Mouse (Mus musculus): ENCODE results near the gene Fbxl5.

Gene Fbxl5

DNA sequence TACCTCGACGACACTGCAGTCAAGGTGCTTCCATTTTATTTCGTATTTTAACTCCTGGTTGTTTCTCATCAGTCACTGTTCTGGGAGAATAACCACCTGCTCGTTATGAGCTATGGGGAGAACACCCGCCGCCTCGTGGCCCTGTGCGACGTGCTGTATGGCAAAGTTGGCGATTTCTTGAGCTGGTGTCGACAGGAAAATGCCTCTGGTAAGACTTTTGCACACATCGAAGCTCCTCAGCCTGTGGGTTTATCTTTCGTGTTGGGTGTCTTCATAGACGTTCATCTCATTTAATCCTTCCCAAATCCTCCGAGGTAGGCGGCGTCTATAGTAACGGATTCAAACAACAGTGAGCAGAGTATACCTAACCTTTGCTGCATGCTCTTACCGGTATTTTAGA, at the start of gene Fbxl5:
Gene Fbxl5 (minus strand): TSS at position 101 of the 400 bp plus-strand sequence.
- peak; percentile 17 for DNase-seq

DNA sequence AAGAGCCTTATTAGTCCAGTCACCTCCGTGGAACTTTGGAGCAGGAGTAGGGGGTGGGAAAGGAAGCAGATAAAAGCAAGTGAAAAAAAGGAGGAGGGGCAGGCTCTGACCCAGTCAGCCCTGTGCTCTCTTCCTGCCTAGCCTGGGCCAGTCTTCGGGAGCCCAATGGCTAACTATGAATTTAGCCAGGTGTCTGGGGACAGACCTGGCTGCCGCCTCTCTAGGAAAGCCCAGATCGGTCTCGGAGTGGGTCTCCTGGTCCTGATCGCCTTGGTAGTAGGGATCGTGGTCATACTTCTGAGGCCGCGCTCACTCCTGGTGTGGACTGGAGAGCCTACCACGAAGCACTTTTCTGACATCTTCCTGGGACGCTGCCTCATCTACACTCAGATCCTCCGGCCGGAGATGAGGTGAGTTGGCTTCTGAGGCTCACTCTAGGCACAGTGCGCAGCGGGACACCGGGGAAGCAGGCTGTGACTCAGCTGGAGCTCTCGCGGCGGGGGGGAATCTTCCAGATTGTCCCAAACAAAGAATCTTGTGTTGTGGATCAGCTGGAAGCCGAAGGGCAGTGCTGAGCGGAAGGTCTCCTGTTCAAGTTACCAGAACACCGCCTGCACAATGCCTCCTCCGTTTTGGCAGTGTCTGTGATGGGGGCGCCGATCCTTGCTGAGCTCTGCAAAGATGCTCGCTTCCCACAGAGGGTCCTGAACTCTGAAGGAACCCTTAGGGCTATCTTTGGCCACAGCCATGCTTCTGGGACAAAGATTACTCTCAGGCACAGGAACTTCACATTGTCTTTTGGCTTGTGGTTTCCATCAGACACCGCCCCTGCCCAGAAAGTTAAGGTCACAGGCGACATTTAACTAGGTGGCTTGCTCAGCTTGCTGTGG, 47.5 kb upstream of the Fbxl5 start:
- peak; percentile 53 for DNase-seq

DNA sequence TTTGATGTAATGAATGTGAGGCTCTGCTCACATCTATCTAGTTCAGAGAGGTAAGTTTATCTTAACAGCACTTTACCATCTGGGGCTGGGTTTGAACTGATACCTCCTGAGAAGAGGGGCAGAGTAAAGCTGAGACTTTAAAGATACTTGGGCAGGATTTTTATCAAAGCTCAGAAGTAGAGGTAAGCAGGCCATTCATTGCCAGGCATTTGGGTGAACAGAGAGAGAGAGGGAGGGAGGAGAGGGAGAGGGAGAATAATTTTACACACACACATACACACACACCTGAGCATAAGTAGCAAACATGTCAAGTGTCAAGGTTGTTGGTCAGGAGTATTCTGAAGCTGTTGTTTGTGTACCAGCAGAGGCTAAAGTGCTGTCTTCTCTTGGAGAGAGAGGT, 46.8 kb upstream of the Fbxl5 start, which contains the start of gene Cd38:
Gene Cd38 (plus strand): TSS at position 301 of the 400 bp plus-strand sequence.
- no peak for DNase-seq

DNA sequence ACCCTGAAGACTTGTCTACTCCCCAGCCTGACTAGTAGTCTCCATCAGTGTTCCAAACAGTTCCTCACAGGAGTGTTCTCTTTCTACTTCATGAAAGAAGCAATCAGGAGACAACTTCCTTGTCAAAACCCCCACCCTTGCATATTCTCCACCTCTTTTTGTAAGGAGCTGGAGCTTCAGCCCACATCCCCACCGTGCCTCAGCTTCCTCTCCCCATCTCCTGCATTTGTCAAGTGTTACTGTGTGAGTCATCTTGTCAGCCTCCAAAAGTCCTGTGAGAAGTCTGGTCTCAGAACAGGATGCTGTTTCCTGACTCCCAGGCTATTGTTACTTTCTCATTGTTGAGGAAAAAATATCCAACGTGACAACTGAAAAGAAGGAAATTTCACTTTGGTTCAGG, 43.9 kb upstream of the Fbxl5 start:
- DNase-seq, result no peak

DNA sequence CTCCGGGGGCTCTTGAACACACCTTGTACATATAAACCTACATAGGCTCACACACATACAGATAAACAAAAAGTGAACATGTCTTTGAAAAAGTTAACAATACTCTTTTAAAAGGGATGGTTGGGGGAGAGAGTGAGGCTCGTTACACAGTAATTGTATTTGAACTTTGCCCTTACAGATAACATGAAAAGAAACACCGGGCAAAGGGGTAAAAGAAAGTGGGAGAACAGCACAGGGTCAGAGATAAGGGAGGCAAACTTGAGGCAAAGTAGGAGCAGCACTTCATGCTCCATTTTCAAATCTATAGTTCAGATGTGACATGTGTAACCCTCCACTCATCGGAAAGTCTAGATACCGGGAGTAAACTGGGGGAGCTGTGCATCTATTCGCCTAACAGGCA, 42.2 kb upstream of the Fbxl5 start:
- DNase-seq, result no peak

DNA sequence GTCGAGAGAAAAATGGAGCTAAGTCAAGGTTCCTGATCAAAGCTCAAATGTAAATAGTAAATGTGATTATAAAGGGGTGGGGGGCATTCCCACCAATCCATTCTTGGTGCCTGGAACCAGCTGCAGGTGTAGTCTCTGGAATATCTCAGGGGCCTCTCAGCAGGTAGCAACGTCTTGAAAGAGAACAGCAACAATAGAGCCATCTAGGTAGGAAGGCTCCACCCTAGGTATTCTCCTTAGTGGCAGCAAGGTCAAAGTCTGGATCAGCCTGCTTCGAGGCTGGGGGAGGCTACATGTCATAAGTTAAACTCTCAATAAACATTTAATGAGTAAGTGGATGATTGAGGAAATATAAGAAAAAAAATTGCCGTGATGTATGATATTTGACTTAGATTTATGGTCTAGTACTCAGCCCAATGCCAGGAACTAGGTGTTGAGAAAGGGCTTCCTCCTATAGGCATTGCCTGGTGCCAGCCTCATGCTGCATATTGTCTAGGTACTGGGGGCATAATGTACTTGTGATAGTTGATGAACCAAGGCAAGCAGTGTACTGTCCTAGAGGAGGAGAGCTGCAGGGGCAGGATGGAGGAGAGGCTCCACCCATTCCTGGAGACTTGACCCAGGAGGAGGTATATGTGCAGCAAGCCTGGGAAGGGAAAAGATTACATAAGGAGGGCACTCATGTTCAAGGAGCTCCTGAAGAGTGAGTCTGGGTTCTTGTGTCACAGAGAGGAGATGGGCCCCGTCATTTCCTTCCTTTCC, 39.4 kb upstream of the Fbxl5 start:
- DNase-seq, result no peak

DNA sequence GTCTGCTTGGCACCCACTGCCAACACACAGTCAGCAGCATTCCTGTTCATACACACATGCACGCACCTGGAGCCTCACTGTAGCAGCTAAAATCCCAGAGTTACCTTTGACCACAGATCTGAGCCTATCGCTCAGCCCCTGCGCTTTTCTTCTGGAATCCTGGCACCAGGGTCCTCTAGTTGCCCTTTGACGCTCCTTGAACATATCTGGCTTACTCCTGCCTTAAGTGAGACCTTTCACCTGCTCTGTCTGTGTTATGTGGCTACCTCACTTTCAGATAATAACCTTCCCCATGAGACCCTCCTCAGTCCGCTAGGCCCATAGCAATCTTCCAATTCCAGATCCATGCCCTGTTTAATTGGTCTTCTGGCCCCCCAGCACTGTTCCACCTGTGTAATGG, 38.7 kb upstream of the Fbxl5 start:
- no peak for DNase-seq

DNA sequence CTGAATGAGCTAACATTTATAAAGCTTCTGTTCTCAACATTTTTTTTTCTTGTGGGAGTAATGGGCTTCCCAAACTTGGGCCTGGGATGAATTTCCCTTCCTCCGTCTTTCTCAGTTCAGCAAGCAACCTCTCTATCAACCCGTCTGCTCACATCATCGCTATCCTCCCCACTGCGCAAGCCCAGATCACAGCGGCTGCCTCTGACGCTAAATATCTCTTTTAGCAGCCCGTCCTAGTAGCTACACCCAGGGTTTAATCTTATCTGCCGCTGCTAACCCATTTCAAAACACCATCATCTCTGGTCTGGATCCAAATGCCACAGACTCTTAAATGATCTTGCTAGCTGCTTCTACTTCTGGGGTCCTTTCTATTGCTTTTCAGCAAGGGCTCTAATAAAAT, 38.2 kb upstream of the Fbxl5 start:
- DNase-seq, result no peak

DNA sequence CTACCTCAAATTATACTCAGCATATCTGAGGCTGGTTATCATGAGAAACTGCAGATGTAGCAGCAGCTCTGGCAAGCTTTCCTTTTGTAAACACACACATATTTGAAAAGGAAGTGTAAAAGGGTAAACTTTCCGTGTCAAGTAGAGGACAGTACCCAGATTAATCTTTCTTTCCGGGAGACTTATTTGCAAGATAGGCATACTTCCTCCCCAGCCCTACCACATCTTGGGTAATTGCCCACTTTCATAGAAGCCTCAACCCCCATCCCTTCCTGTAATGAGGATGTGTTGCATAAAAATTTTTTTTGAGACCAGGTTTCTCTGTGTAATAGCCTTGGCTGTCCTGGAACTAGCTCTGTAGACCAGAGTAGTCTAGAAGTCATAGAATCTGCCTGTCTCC, 34.3 kb upstream of the Fbxl5 start:
- DNase-seq, result no peak

DNA sequence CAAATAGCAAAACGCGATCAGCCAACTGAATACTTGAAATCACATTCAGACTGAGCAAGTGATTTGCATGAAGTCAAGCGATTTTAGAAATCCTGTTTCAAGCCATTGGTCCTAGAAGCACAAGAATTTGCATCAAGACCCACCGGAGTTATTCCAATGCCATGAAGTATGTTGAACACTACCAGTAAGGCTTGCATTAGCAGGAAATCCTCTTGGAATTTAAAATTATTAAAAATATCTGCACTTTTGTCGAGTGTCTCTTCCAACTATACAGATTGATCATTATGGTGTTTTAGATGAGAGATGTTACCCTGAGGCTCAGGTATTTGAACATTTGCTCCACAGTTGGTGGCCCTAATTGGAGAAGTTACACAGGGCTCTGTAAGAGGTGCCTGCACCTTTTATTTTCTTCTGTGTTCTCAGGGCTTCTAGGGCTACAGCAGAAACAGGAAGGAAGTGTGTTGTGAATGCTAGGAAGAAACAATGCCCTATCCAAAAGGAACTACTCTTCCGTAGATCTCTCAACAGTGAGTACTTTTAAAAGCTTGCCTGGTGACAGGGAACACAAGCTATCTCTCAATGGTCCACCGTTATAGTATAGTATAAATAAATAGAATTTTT, 32.5 kb upstream of the Fbxl5 start:
- no peak for DNase-seq

DNA sequence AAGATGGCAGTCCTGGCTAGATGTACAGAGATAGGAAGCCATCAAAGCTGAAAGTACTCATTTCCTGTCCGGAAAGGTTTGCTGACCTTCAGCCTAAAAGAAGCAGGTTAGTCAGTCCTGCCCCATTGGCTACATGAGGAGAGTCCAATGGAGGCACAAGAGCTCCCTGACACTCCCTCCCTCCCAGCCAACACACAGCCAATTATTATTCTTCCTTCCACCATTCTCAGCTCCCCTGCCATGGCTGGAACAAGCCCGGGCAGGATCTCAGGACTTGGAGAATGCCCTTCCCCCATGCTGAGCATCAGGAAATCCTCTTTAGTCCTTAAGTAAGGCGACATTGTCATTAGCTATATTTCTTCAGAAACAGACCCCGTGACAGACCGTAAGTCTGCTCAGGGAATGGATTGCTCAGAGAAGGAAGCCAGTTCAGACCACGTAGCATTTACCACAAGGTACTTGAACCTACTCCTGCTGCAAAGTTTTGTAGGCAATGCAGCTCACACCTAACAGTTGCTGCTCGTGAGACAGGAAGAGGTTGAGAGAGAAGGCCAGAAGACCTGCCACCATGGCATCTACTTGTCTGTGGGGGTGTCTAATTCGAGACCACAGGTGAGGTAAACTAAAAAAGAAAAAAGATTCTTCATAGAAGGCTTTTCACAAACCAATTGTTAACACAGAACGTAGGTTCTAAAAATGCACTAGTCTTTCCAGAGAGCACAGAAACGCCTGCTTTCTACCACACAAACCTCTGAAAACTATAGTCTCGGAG, 31.8 kb upstream of the Fbxl5 start:
- no peak for DNase-seq

DNA sequence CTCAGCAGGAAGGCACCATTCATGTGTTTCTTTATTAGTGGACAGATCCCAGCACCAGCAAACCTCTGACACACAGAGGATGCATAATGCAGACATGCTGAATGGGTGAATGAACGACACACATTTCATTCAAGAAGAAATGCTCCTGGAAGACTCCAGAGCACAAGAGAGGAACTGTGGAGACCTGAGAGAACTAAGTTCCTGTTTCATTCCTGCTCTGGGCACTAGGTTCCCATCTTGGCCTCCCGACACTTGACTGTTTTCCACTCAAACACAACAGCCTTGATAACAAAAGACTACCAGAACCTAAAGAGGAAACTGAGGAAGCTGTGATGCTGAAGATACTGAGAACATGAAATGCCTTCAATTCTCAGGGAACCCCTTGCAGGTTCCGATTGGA, 26.8 kb upstream of the Fbxl5 start:
- no peak for DNase-seq

DNA sequence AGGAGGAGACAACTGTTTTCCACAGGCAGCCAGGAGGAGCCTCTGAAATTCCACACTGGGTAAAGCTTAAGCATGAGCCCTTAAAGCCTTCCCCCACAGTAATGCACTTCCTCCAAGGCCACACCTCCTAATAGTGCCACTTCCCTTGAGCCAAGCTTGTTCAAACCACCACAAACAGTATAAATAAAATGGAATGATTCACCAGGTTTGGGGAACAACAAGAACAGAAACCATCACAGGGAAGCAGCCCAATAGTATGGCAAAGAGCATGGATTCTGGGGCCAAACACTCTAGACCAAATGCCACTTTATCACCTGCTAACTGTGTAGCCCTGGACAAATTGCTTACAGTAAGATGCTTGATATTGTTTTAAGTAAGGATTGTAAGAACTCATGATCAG, 26.1 kb upstream of the Fbxl5 start:
- no peak for DNase-seq

DNA sequence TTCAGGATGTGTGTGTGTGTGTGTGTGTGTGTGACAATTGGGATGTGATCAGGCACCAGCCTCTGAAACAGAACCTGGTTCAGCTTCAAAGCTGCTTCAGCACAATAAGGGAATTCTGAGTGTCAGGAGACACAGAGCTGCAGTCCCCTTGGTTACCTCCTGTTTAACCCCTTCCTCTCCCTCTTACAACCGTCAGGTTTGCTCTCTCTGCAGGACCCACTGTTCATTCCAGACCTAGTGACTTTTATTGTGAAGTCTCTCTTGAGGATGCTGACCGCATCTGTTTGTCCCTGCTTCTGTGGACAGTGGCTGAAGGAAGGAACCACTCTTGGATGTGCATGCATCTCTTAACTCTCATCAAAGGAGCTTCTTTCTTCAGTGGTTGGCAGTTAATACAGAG, 24.8 kb upstream of the Fbxl5 start:
- no peak for DNase-seq

DNA sequence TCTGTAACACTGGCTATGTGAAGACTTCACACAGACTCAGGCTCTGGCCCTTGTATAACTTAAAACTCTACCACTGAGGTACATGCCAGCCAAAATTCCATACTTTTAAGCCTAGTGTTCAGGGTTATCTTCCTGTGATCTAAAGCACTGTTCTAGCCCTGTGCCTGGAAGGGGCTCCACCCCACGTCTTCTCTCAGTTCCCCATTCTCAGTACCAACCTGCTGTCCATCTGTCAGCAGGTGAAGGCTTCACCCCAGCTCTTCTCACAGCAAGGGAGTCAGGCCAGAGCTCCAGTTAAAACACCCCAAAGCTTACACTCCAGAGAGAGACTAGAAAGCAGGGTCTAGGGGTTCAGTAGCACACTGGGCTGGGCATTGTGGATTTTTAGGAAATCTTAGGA, 24.2 kb upstream of the Fbxl5 start:
- DNase-seq, result no peak

DNA sequence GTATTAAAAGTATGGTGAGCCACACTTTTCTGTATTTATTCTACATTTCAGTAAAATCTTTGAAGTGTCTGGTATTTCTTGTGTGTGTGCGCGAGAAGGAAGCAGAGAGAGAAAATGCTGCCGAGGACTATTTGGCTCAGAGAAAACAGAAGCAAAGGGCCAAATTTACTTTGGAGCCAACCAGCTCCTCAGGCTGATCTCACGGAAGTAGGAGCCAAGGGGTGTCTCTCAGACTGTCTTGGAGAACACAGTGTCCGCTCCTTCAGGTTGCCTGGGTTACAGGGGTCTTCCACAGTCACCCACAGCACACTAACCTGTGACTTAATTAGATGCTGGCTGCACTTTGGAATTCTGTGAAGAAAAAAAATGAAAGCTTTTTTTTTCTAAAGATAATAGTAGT, 23.6 kb upstream of the Fbxl5 start:
- DNase-seq, result no peak

DNA sequence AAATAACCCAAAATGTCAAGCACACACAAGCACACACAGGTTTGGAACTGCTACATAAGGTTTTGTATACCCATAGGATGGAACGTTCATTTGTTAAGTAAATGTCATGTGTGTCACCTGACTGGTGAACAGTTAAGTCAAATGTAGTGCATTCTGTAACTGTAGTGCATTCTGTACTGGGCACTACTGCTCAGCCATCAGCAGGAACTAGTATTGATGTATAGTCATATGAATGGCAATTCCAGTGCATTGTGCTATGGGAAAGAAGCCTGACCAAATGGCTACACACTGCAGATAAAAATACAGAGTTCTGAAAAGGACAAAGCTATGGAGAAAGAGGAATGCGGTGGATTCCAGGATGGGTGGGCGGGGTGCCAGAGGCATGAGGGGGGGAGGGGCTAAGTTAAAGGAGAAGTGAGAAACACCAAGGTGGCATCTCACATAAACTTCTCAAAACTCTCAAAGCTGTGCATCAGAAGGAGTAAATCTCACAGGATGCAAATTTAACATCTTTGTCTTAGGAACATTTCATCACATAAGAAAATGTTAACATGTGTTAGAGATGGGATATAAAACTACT, 21.2 kb upstream of the Fbxl5 start:
- DNase-seq, result no peak

DNA sequence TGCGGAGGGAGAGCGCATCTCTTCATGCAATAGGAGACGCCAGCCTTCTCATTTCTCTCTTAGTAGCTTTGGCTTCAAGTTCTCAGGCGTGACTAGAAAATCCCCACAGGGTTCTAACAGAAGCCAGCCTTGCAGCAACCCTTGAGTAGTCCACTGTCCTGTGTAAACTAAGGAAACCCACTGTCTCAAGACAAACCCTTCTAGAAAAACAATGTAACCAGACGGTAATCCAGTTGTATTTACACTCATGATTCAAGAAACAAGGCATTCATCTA, 20.5 kb upstream of the Fbxl5 start:
- DNase-seq, result no peak

DNA sequence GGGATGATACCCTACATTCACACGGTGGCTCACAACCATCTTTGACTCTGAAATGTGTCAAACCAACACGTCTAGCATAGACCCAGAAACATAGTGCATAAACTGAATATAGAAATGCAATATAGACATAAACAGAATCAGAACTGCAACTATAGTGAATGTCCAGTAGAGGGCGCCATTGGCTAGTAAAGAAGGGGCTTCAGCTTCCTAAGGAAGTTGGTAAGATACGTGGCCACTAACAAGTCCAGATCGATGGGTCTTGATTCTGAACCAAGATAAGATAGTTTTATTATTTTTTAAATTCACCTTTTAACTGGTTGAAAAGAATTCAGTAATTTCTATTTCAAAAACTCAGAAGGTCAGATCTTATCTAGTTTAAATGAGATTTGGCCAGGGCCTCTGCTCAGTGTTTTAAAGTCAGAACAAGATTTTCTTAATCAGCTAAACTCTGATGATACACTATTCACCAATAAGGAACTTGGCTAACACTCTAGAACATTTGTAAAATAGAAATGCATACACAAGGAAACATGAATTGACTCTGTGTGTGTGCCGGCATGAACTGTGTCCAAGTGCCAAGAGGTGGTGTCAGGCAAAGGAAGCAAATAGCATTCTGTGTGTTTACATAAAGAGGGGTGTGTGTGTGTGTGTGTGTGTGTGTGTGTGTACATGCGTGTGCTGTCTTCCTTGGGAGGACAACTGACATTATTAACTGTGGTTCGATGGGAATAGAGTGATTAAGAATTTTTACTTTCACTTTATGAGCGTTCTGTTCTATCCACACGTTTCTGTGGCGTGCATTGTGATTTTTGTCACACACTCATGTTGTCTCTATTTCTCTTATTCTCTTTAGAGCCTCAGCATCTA, 19.9 kb upstream of the Fbxl5 start:
- peak; percentile 54 for DNase-seq

DNA sequence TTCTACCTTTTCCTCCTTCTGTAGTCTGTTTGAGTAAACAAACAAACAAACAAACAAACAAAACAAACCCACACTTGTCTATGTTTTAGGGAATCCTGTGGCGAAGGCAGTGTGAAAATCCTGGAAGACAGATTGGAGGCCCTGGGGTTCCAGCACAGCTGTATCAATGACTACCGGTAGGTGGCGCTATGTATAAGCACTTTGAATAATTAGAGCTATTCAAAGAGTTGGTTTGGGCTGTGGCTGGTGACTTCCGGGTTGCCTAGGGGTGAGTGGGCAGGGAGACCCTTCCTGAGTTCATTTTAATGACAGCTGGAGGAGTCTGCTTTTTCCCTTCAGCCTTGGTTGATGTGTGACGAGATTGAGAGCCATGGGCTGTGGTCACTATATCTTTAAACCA, 15.9 kb upstream of the Fbxl5 start:
- DNase-seq, result peak; percentile 68

DNA sequence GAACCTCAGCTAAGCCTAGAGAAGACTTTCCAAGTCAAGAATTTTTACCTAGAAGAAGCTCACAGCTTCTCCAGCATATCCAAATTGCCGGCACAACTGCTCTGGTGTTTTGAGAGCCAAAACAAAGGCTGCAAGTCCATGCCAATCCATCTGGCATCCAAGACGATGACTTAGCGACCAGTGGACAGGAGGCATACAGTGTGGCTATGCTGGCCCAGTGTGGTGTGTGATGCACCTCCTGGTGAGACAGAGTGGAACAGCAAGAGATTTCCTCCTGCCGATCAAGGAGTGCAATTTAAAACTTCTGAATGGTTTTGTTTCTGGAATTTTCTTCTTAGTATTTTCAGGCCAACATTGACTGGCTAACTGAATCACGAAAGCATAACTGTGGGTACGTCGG, 15.2 kb upstream of the Fbxl5 start:
- DNase-seq, result no peak

DNA sequence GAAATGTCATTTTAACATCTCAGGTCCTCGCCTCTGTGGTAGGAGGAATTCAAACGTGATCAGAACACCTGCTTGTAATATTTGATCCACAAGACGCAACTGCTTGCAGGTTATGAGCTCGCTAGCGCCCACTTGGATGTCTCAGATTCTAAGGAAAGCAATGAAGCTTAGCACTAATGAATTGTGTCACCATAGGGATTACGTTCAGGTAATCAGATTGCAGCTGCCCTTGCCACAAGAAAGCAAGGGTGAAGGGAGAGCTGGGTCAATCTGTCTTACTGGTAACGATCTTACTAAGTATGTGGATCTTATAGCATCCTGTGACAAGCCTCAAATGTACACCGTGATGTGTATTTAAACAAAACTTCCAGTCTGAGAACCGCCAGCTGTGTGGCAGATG, 5.9 kb upstream of the Fbxl5 start:
- peak; percentile 46 for DNase-seq

All from thymus, postnatal 4 days (tissue).